In the genomic region with DNA sequence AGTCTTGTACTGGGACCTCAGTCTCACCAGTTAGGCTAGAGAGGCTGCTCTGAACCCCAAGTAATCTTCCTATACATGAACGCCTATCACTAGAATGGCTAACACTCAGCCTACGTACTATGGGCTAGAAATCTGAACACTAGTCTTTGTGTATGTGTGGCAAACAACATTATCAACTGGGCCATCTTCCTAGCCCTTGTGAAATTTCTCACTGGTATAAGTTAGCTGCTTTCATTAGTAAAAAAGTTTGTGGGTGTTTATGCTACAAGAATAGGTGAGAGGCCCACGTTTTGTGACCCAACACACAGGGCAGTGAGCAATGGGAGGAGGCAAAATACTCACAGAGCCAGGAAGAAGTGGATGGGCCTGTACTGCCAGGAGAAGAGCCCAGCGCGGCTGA, we compare ENCODE assay signal across 25 mouse cellular contexts. TPM values are rescaled to one million over a fixed set of nuclear protein-coding genes. Genes with fewer than 3 reads are reported as not detected.
"Had no signal": no experiment of that assay in that cellular context is flagged by ENCODE, and none has a peak within 500 bp of the region (broad histone marks: within the 10 kb centered on the region; RNA-seq: fewer than 3 reads in every experiment).

No protein-coding gene starts in this region.

- H3K27ac ChIP-seq: neural tube, embryonic 12.5 days; neural tube, embryonic 13.5 days; neural tube, embryonic 15.5 days; stomach, embryonic 15.5 days; stomach, postnatal 0 days had no signal

- H3K27me3 ChIP-seq: neural tube, embryonic 12.5 days; neural tube, embryonic 13.5 days; neural tube, embryonic 15.5 days; stomach, embryonic 15.5 days had no signal

- H3K4me3 ChIP-seq: neural tube, embryonic 12.5 days; neural tube, embryonic 13.5 days; neural tube, embryonic 15.5 days; stomach, embryonic 15.5 days had no signal

- H3K4me2 ChIP-seq: neural tube, embryonic 12.5 days; neural tube, embryonic 13.5 days; neural tube, embryonic 15.5 days; stomach, embryonic 15.5 days had no signal

- H3K4me1 ChIP-seq: neural tube, embryonic 12.5 days; neural tube, embryonic 13.5 days; neural tube, embryonic 15.5 days; stomach, embryonic 15.5 days had no signal

- H3K36me3 ChIP-seq: neural tube, embryonic 12.5 days; neural tube, embryonic 13.5 days; neural tube, embryonic 15.5 days; stomach, embryonic 15.5 days had no signal

- DNase-seq: retina, postnatal 1 day; right cerebral cortex, adult 18-20 months; right cerebral cortex, postnatal 14 days; right cerebral cortex, postnatal 25 days; right cerebral cortex, postnatal 4 days; spleen, adult 18-20 months; thymus, adult 18-20 months; thymus, adult 2 months; thymus, postnatal 14 days; thymus, postnatal 25 days; thymus, postnatal 36 days; thymus, postnatal 4 days had no signal

- H3K9me3 ChIP-seq: neural tube, embryonic 12.5 days; neural tube, embryonic 13.5 days; neural tube, embryonic 15.5 days; stomach, embryonic 15.5 days had no signal

- H3K9ac ChIP-seq: neural tube, embryonic 12.5 days; neural tube, embryonic 13.5 days; neural tube, embryonic 15.5 days; stomach, embryonic 15.5 days had no signal

RNA-seq across cellular contexts. Expression of gene Spdye4a, which starts 5.7 kb away (rescaled TPM):
- total RNA-seq: neutrophil, adult 5-6 weeks had no signal
- polyA plus RNA-seq: neural tube, embryonic 12.5 days; neural tube, embryonic 13.5 days; neural tube, embryonic 15.5 days; small intestine, adult 2 months; spleen, adult 2 months; stomach, embryonic 14.5 days; stomach, embryonic 15.5 days; stomach, embryonic 16.5 days; stomach, postnatal 0 days; thymus, adult 2 months; thymus, postnatal 0 days; urinary bladder, adult 2 months had no signal

RNA-seq across cellular contexts. Expression of gene Spdye4b, which starts 40.2 kb away (rescaled TPM):
- polyA plus RNA-seq: neural tube, embryonic 12.5 days; neural tube, embryonic 13.5 days; neural tube, embryonic 14.5 days; neural tube, embryonic 15.5 days; small intestine, adult 2 months; spleen, adult 2 months; stomach, embryonic 14.5 days; stomach, embryonic 15.5 days; stomach, embryonic 16.5 days; stomach, postnatal 0 days; urinary bladder, adult 2 months had no signal
